In the genomic region with DNA sequence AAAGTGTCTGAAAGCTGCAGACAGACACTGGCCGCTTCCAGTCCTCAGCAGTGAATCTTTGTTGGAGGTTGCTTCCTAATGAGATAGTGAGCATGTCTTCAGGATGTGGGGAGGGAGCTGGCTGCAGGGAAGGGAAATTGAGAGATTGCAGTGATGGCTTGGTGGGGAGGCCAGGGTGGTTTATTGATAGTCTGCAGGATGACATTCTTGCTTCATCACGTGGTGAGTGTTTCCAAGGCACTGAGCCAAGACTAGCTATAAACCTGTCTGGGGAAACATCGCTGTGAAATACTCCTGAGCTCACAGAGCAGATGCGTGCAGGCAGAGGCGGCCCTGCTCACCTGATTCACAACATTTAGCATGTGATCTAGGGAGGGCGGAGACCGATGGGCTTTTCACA, we compare ENCODE assay signal across 11 mouse cellular contexts. TPM values are rescaled to one million over a fixed set of nuclear protein-coding genes. Genes with fewer than 3 reads are reported as not detected.
DNase-seq lines count a peak whose midpoint lies in the region; ATAC-seq lines count a peak whose summit lies in the region.
"Had no signal": no experiment of that assay in that cellular context is flagged by ENCODE, and none has a peak within 500 bp of the region (broad histone marks: within the 10 kb centered on the region; RNA-seq: fewer than 3 reads in every experiment).

No protein-coding gene starts in this region.

- H3K27me3 ChIP-seq in embryonic facial prominence, embryonic 14.5 days (replicated peaks; ENCODE audit: control insufficient read depth, insufficient read depth, low read length): no peaks in the 10 kb centered on the region
- no peaks in the 10 kb centered on the region for H3K27me3 ChIP-seq in embryonic facial prominence, embryonic 10.5 days (replicated peaks; ENCODE audit: low read depth, poor library complexity, severe bottlenecking)
- H3K27me3 ChIP-seq in midbrain, embryonic 14.5 days (ENCODE audit: control insufficient read depth, insufficient read depth, low read length): no peaks in the 10 kb centered on the region
- no peaks in the 10 kb centered on the region for H3K27me3 ChIP-seq in midbrain, embryonic 15.5 days (replicated peaks)
- H3K27me3 ChIP-seq in intestine, embryonic 16.5 days (replicated peaks; ENCODE audit: control insufficient read depth, insufficient read depth, low read length): no peaks in the 10 kb centered on the region
- no peaks in the 10 kb centered on the region for H3K27me3 ChIP-seq in neural tube, embryonic 13.5 days
- H3K27me3 ChIP-seq: forebrain, embryonic 12.5 days; liver, embryonic 15.5 days had no signal

- H3K9me3 ChIP-seq in embryonic facial prominence, embryonic 14.5 days (ENCODE audit: control insufficient read depth, low read length): no peaks in the 10 kb centered on the region
- no peaks in the 10 kb centered on the region for H3K9me3 ChIP-seq in embryonic facial prominence, embryonic 10.5 days
- no peaks in the 10 kb centered on the region for H3K9me3 ChIP-seq in midbrain, embryonic 14.5 days (ENCODE audit: control insufficient read depth, low read length)
- H3K9me3 ChIP-seq in midbrain, embryonic 15.5 days: no peaks in the 10 kb centered on the region
- H3K9me3 ChIP-seq in intestine, embryonic 16.5 days (ENCODE audit: control insufficient read depth, low read length): no peaks in the 10 kb centered on the region
- no peaks in the 10 kb centered on the region for H3K9me3 ChIP-seq in neural tube, embryonic 13.5 days
- H3K9me3 ChIP-seq: forebrain, embryonic 12.5 days; liver, embryonic 15.5 days had no signal

- H3K27ac ChIP-seq in embryonic facial prominence, embryonic 14.5 days (replicated peaks; ENCODE audit: low read depth, low read length): no peak overlapping the region
- H3K27ac ChIP-seq in embryonic facial prominence, embryonic 10.5 days (replicated peaks): no peak overlapping the region
- H3K27ac ChIP-seq in midbrain, embryonic 14.5 days (replicated peaks; ENCODE audit: low read depth, low read length): no peak overlapping the region
- H3K27ac ChIP-seq in midbrain, embryonic 15.5 days: no peak overlapping the region
- H3K27ac ChIP-seq in intestine, embryonic 16.5 days (ENCODE audit: low read length): no peak overlapping the region
- H3K27ac ChIP-seq in neural tube, embryonic 13.5 days (replicated peaks): peak overlapping the region; percentile 63
- H3K27ac ChIP-seq: forebrain, embryonic 12.5 days; liver, embryonic 15.5 days had no signal

- DNase-seq in embryonic facial prominence, embryonic 14.5 days (ENCODE audit: low spot score): peak; percentile 78
- DNase-seq in embryonic facial prominence, embryonic 10.5 days (ENCODE audit: low spot score): no peak
- DNase-seq in midbrain, embryonic 14.5 days: peak; percentile 5
- DNase-seq in layer of hippocampus, adult 11-12 months (ENCODE audit: low spot score): no peak
- DNase-seq in layer of hippocampus, postnatal 36 days: no peak

- peak; percentile 77 for ATAC-seq in embryonic facial prominence, embryonic 14.5 days (ENCODE audit: low read depth)
- no peak for ATAC-seq in midbrain, embryonic 14.5 days (ENCODE audit: low FRiP score, low TSS enrichment)
- no peak for ATAC-seq in midbrain, embryonic 15.5 days (replicated peaks)
- peak; percentile 84 for ATAC-seq in intestine, embryonic 16.5 days
- peak; percentile 97 for ATAC-seq in neural tube, embryonic 13.5 days (ENCODE audit: low read depth)

- no peaks in the 10 kb centered on the region for H3K4me1 ChIP-seq in embryonic facial prominence, embryonic 14.5 days (ENCODE audit: control insufficient read depth, insufficient read depth, low read length)
- H3K4me1 ChIP-seq in embryonic facial prominence, embryonic 10.5 days: no peaks in the 10 kb centered on the region
- H3K4me1 ChIP-seq in midbrain, embryonic 14.5 days (ENCODE audit: control insufficient read depth, insufficient read depth, low read length): no peaks in the 10 kb centered on the region
- H3K4me1 ChIP-seq in midbrain, embryonic 15.5 days: no peaks in the 10 kb centered on the region
- no peaks in the 10 kb centered on the region for H3K4me1 ChIP-seq in intestine, embryonic 16.5 days (ENCODE audit: control insufficient read depth, insufficient read depth, low read length)
- H3K4me1 ChIP-seq in neural tube, embryonic 13.5 days (replicated peaks): peaks cover 14% of the 10 kb centered on the region
- H3K4me1 ChIP-seq: forebrain, embryonic 12.5 days; liver, embryonic 15.5 days had no signal

- 54% methylated on average over 7 of the region's 7 CpGs for WGBS in embryonic facial prominence, embryonic 14.5 days
- WGBS in embryonic facial prominence, embryonic 10.5 days: 76% methylated on average over 7 of the region's 7 CpGs
- 83% methylated on average over 7 of the region's 7 CpGs for WGBS in midbrain, embryonic 14.5 days
- WGBS in midbrain, embryonic 15.5 days: 78% methylated on average over 7 of the region's 7 CpGs
- 34% methylated on average over 7 of the region's 7 CpGs for WGBS in intestine, embryonic 16.5 days
- WGBS in neural tube, embryonic 13.5 days: 54% methylated on average over 7 of the region's 7 CpGs

- H3K4me2 ChIP-seq in embryonic facial prominence, embryonic 14.5 days (ENCODE audit: low read depth, low read length): no peak overlapping the region
- H3K4me2 ChIP-seq in midbrain, embryonic 14.5 days (ENCODE audit: low read length): no peak overlapping the region
- H3K4me2 ChIP-seq in midbrain, embryonic 15.5 days: no peak overlapping the region
- H3K4me2 ChIP-seq in intestine, embryonic 16.5 days (ENCODE audit: low read depth, low read length): no peak overlapping the region; the same call in 1 of the 2 replicates
- H3K4me2 ChIP-seq in neural tube, embryonic 13.5 days: no peak overlapping the region
- H3K4me2 ChIP-seq: forebrain, embryonic 12.5 days; liver, embryonic 15.5 days had no signal

- H3K9ac ChIP-seq in embryonic facial prominence, embryonic 14.5 days (ENCODE audit: low read depth, low read length): no peak overlapping the region
- H3K9ac ChIP-seq in midbrain, embryonic 14.5 days (replicated peaks; ENCODE audit: low read length): no peak overlapping the region
- no peak overlapping the region for H3K9ac ChIP-seq in midbrain, embryonic 15.5 days
- no peak overlapping the region for H3K9ac ChIP-seq in intestine, embryonic 16.5 days (ENCODE audit: low read depth, low read length)
- H3K9ac ChIP-seq in neural tube, embryonic 13.5 days: no peak overlapping the region
- H3K9ac ChIP-seq: forebrain, embryonic 12.5 days; liver, embryonic 15.5 days had no signal

- no peak overlapping the region for H3K4me3 ChIP-seq in embryonic facial prominence, embryonic 14.5 days (ENCODE audit: low read depth, low read length)
- no peak overlapping the region for H3K4me3 ChIP-seq in embryonic facial prominence, embryonic 10.5 days
- H3K4me3 ChIP-seq in midbrain, embryonic 14.5 days (replicated peaks; ENCODE audit: low read depth, low read length): no peak overlapping the region
- no peak overlapping the region for H3K4me3 ChIP-seq in midbrain, embryonic 15.5 days
- no peak overlapping the region for H3K4me3 ChIP-seq in intestine, embryonic 16.5 days (ENCODE audit: low read length)
- H3K4me3 ChIP-seq in neural tube, embryonic 13.5 days: no peak overlapping the region
- H3K4me3 ChIP-seq: forebrain, embryonic 12.5 days; liver, embryonic 15.5 days had no signal

- H3K36me3 ChIP-seq in embryonic facial prominence, embryonic 14.5 days (ENCODE audit: control insufficient read depth, insufficient read depth, low read length): no peaks in the 10 kb centered on the region
- no peaks in the 10 kb centered on the region for H3K36me3 ChIP-seq in embryonic facial prominence, embryonic 10.5 days (replicated peaks)
- no peaks in the 10 kb centered on the region for H3K36me3 ChIP-seq in midbrain, embryonic 14.5 days (ENCODE audit: control insufficient read depth, insufficient read depth, low read length)
- H3K36me3 ChIP-seq in midbrain, embryonic 15.5 days (replicated peaks): no peaks in the 10 kb centered on the region
- H3K36me3 ChIP-seq in intestine, embryonic 16.5 days (ENCODE audit: control insufficient read depth, insufficient read depth, low read length): no peaks in the 10 kb centered on the region
- H3K36me3 ChIP-seq in neural tube, embryonic 13.5 days: no peaks in the 10 kb centered on the region
- H3K36me3 ChIP-seq: forebrain, embryonic 12.5 days; liver, embryonic 15.5 days had no signal

RNA-seq across cellular contexts. Expression of a gene that starts 36.2 kb away (rescaled TPM):
- polyA plus RNA-seq in embryonic facial prominence, embryonic 14.5 days (2014; fragmentation: Nextera tagmentation; extraction: Ambion mirVana): 10.9 and 12.4 TPM in 2 replicates
- 19.4 and 19.9 TPM in 2 replicates for polyA plus RNA-seq in embryonic facial prominence, embryonic 10.5 days (2016; fragmentation: Nextera tagmentation; extraction: Ambion mirVana)
- 1.4 and 1.8 TPM in 2 replicates for polyA plus RNA-seq in midbrain, embryonic 14.5 days (2014; fragmentation: Nextera tagmentation; extraction: Ambion mirVana)
- polyA plus RNA-seq in midbrain, embryonic 15.5 days (2015; fragmentation: Nextera tagmentation; extraction: Ambion mirVana): 1.3 and 2.3 TPM in 2 replicates
- 5.7 and 6.7 TPM in 2 replicates for polyA plus RNA-seq in intestine, embryonic 16.5 days (2015; fragmentation: Nextera tagmentation; extraction: Ambion mirVana)
- 8.3 and 9.9 TPM in 2 replicates for polyA plus RNA-seq in neural tube, embryonic 13.5 days (2015; fragmentation: Nextera tagmentation; extraction: Ambion mirVana)
- 10 to 100 TPM; 11.3 to 12.9 TPM for total RNA-seq in layer of hippocampus, postnatal 36 days (2021)
- polyA plus RNA-seq: C2C12 had no signal

Comparison
In these comparisons a context has a peak if more than half of its experiments do, and no peak if none do; other contexts are left out.
1. DNase-seq: peak in embryonic facial prominence, embryonic 14.5 days (single experiment) and midbrain, embryonic 14.5 days (single experiment); none in embryonic facial prominence, embryonic 10.5 days (single experiment), layer of hippocampus, adult 11-12 months (single experiment) and layer of hippocampus, postnatal 36 days (0 of 2).
2. ATAC-seq: peak in embryonic facial prominence, embryonic 14.5 days (single experiment), intestine, embryonic 16.5 days (single experiment) and neural tube, embryonic 13.5 days (single experiment); none in midbrain, embryonic 14.5 days (single experiment) and midbrain, embryonic 15.5 days (single experiment).